Mouse (Mus musculus): ENCODE measurements around the gene Nr1d1.

GRCm38 (mm10) chr11:98738428-98738911, 36.7 kb downstream of the Nr1d1 start:
- TF ChIP-seq CTCF (IDR thresholded peaks at IDR 0.05), result no peak
- no peak for TF ChIP-seq EP300 (IDR thresholded peaks at IDR 0.05)
